Mouse (Mus musculus) neural tube, embryonic 12.5 days (tissue): ENCODE data around the gene Phyhd1. TPM values are rescaled to one million over a fixed set of nuclear protein-coding genes. Genes with fewer than 3 reads are reported as not detected.
A peak's percentile ranks its signal among the peaks of the same experiment; 100 is the strongest.

ENCODE experiments used
- ATAC-seq: fragments of 200-750 bp; cut with Nextera tagmentation; 2 replicates; pipeline ENCODE4 v1.8.0; 2017; ENCODE audit warnings: low read depth, mild to moderate bottlenecking, moderate TSS enrichment, moderate library complexity; ENCODE audit not compliant: low FRiP score
- H3K27ac ChIP-seq: fragments of 300-500 bp; sonication (generic); 2 replicates; pipeline ENCODE4 v1.5.1; 2016
- H3K27me3 ChIP-seq: fragments of 300-500 bp; sonication (generic); replicated peaks from 2 replicates; pipeline ENCODE4 v1.6.1; 2016; ENCODE audit warnings: mild to moderate bottlenecking
- H3K36me3 ChIP-seq: fragments of 300-500 bp; sonication (generic); 2 replicates; pipeline ENCODE4 v1.6.1; 2016; ENCODE audit warnings: mild to moderate bottlenecking
- H3K4me1 ChIP-seq: fragments of 300-500 bp; sonication (generic); 2 replicates; pipeline ENCODE4 v1.6.1; 2016
- H3K4me2 ChIP-seq: fragments of 300-500 bp; sonication (generic); replicated peaks from 2 replicates; pipeline ENCODE4 v1.6.1; 2016; ENCODE audit warnings: mild to moderate bottlenecking
- H3K4me3 ChIP-seq: fragments of 300-500 bp; sonication (generic); 2 replicates; pipeline ENCODE4 v1.5.1; 2016
- H3K9ac ChIP-seq: fragments of 300-500 bp; sonication (generic); 2 replicates; pipeline ENCODE4 v1.6.1; 2016; ENCODE audit warnings: mild to moderate bottlenecking
- H3K9me3 ChIP-seq: fragments of 300-500 bp; sonication (generic); 2 replicates; pipeline ENCODE4 v1.6.1; 2016; ENCODE audit warnings: mild to moderate bottlenecking
- whole genome bisulfite sequencing: fragments of 180-500 bp; shearing (Covaris S2); methylation state at CpG from one replicate; pipeline ENCODE4 v1.1.7; 2016; 5-methylcytosine and 5-hydroxymethylcytosine counted together
- polyA plus RNA-seq: library from polyadenylated mRNA; unstranded; fragments of >200 nt; fragmentation: Nextera tagmentation; extraction: Ambion mirVana; gene quantifications from 2 replicates; pipeline ENCODE4 v1.2.1, GENCODE M21; 2016

Phyhd1 gene
- polyA plus RNA-seq, 1 experiment from 2014 or later: 4.2 TPM

GRCm38 (mm10) chr2:30268371-30268770 is 2.4 kb downstream of the Phyhd1 start:
- 58% methylated on average over 4 of the region's 4 CpGs for WGBS
- no peak overlapping the region for H3K27ac ChIP-seq
- ATAC-seq: no peak

GRCm38 (mm10) chr2:30269241-30269990 is 3.4 kb downstream of the Phyhd1 start:
- ATAC-seq: no peak
- no peak overlapping the region for H3K27ac ChIP-seq
- no peak overlapping the region for H3K9ac ChIP-seq
- no peaks in the 10 kb centered on the region for H3K9me3 ChIP-seq
- H3K36me3 ChIP-seq: peaks cover 8% of the 10 kb centered on the region
- no peak overlapping the region for H3K4me3 ChIP-seq
- no peak overlapping the region for H3K4me2 ChIP-seq
- 89% methylated on average over 17 of the region's 17 CpGs for WGBS
- H3K27me3 ChIP-seq: no peaks in the 10 kb centered on the region
- peaks cover 12% of the 10 kb centered on the region for H3K4me1 ChIP-seq

More at GRCm38 (mm10) chr2:30268371-30268770, 2.4 kb downstream of the Phyhd1 start:
- Histone ChIP-seq H3K4me1 (peaks cover 12% of the 10 kb centered on the region), H3K9ac (no peak overlapping the region), H3K27me3 (no peaks in the 10 kb centered on the region), H3K4me3 (no peak overlapping the region), H3K36me3 (peaks cover 19% of the 10 kb centered on the region), H3K9me3 (no peaks in the 10 kb centered on the region), H3K4me2 (no peak overlapping the region)

- Histone ChIP-seq H3K4me3 (no peak overlapping the region), H3K27ac (no peak overlapping the region), H3K4me1 (peaks cover 11% of the 10 kb centered on the region), H3K9me3 (no peaks in the 10 kb centered on the region), H3K4me2 (no peak overlapping the region), H3K36me3 (0 out of 2 replicates have a peak, but pooled peaks cover 1% of the 10 kb centered on the region), H3K9ac (no peak overlapping the region), H3K27me3 (no peaks in the 10 kb centered on the region)
- 64% methylated on average over 1 of the region's 1 CpGs for WGBS
- no peak for ATAC-seq
Measured at GRCm38 (mm10) chr2:30270134-30270533, 4.1 kb downstream of the Phyhd1 start.

GRCm38 (mm10) chr2:30280743-30281142 is 14.7 kb downstream of the Phyhd1 start, which contains the start of gene Gm28038:
Gene Gm28038 (plus strand): TSS chr2:30281043.
- Histone ChIP-seq H3K4me1 (peaks cover 11% of the 10 kb centered on the region), H3K36me3 (peaks cover 6% of the 10 kb centered on the region; the same call in 1 of the 2 replicates), H3K9me3 (no peaks in the 10 kb centered on the region), H3K4me2 (no peak within 1 kb of the TSS), H3K27ac (no peak within 1 kb of the TSS), H3K4me3 (no peak within 1 kb of the TSS), H3K9ac (0 out of 2 replicates have a peak within 1 kb of the TSS, but pooled peaks have one; percentile 3), H3K27me3 (no peaks in the 10 kb centered on the region)
- 94% methylated on average over 11 of the region's 11 CpGs for WGBS
- ATAC-seq: no peak

- peaks cover 12% of the 10 kb centered on the region for H3K4me1 ChIP-seq
- H3K27ac ChIP-seq: no peak overlapping the region
- no peaks in the 10 kb centered on the region for H3K9me3 ChIP-seq
- peaks cover 6% of the 10 kb centered on the region; the same call in 1 of the 2 replicates for H3K36me3 ChIP-seq
- ATAC-seq: no peak
- WGBS: 78% methylated on average over 3 of the region's 3 CpGs
- H3K4me3 ChIP-seq: no peak overlapping the region
- H3K27me3 ChIP-seq: no peaks in the 10 kb centered on the region
- no peak overlapping the region for H3K4me2 ChIP-seq
- H3K9ac ChIP-seq: no peak overlapping the region
Measured at GRCm38 (mm10) chr2:30281651-30282050, 15.6 kb downstream of the Phyhd1 start.

GRCm38 (mm10) chr2:30283193-30283592 is 17.2 kb downstream of the Phyhd1 start:
- Histone ChIP-seq H3K4me3 (no peak overlapping the region), H3K4me2 (no peak overlapping the region), H3K36me3 (peaks cover under 1% of the 10 kb centered on the region; the same call in 1 of the 2 replicates), H3K4me1 (peaks cover 23% of the 10 kb centered on the region), H3K27ac (no peak overlapping the region), H3K27me3 (no peaks in the 10 kb centered on the region), H3K9ac (no peak overlapping the region), H3K9me3 (no peaks in the 10 kb centered on the region)
- 92% methylated on average over 2 of the region's 2 CpGs for WGBS
- ATAC-seq: no peak

GRCm38 (mm10) chr2:30285004-30285403 is 19.0 kb downstream of the Phyhd1 start:
- ATAC-seq: no peak
- Histone ChIP-seq H3K27ac (no peak overlapping the region), H3K9ac (0 out of 2 replicates have a peak overlapping the region, but pooled peaks have one; percentile 88), H3K9me3 (no peaks in the 10 kb centered on the region), H3K4me3 (peak overlapping the region; percentile 96; the same call in 1 of the 2 replicates), H3K4me2 (peak overlapping the region; percentile 98), H3K4me1 (peaks cover 23% of the 10 kb centered on the region), H3K36me3 (peaks cover 3% of the 10 kb centered on the region; the same call in 1 of the 2 replicates), H3K27me3 (no peaks in the 10 kb centered on the region)
- 89% methylated on average over 5 of the region's 5 CpGs for WGBS

GRCm38 (mm10) chr2:30285416-30286181 is 19.6 kb downstream of the Phyhd1 start:
- peak; percentile 78 for ATAC-seq
- Histone ChIP-seq H3K9me3 (no peaks in the 10 kb centered on the region), H3K9ac (peak overlapping the region; percentile 88), H3K4me1 (peaks cover 23% of the 10 kb centered on the region), H3K4me2 (peak overlapping the region; percentile 98), H3K36me3 (peaks cover 7% of the 10 kb centered on the region; the same call in 1 of the 2 replicates), H3K4me3 (peak overlapping the region; percentile 96), H3K27ac (no peak overlapping the region), H3K27me3 (no peaks in the 10 kb centered on the region)
- 18% methylated on average over 38 of the region's 38 CpGs for WGBS

- ATAC-seq: peak; percentile 89
- H3K36me3 ChIP-seq: peaks cover 8% of the 10 kb centered on the region; the same call in 1 of the 2 replicates
- H3K27ac ChIP-seq: peak within 1 kb of the TSS; percentile 48
- peak within 1 kb of the TSS; percentile 98 for H3K4me2 ChIP-seq
- peak within 1 kb of the TSS; percentile 88 for H3K9ac ChIP-seq
- WGBS: under 1% methylated on average over 68 of the region's 68 CpGs
- H3K27me3 ChIP-seq: no peaks in the 10 kb centered on the region
- H3K9me3 ChIP-seq: no peaks in the 10 kb centered on the region
- H3K4me3 ChIP-seq: peak within 1 kb of the TSS; percentile 96
- peaks cover 23% of the 10 kb centered on the region for H3K4me1 ChIP-seq
Measured at GRCm38 (mm10) chr2:30286192-30287026, 20.4 kb downstream of the Phyhd1 start, which contains the start of the genes Dolk and Nup188. Gene Dolk (minus strand): TSS chr2:30286334. Gene Nup188 (plus strand): TSS chr2:30286397.

GRCm38 (mm10) chr2:30287027-30287373 is 21.0 kb downstream of the Phyhd1 start:
- no peak for ATAC-seq
- H3K4me1 ChIP-seq: peaks cover 23% of the 10 kb centered on the region
- peaks cover 8% of the 10 kb centered on the region; the same call in 1 of the 2 replicates for H3K36me3 ChIP-seq
- H3K27ac ChIP-seq: no peak overlapping the region
- peak overlapping the region; percentile 96 for H3K4me3 ChIP-seq
- WGBS: under 1% methylated on average over 10 of the region's 10 CpGs
- peak overlapping the region; percentile 98 for H3K4me2 ChIP-seq
- peak overlapping the region; percentile 88 for H3K9ac ChIP-seq
- H3K9me3 ChIP-seq: no peaks in the 10 kb centered on the region
- no peaks in the 10 kb centered on the region for H3K27me3 ChIP-seq

- H3K9me3 ChIP-seq: no peaks in the 10 kb centered on the region
Measured at GRCm38 (mm10) chr2:30299525-30299924, 33.5 kb downstream of the Phyhd1 start.

More at GRCm38 (mm10) chr2:30299525-30299924, 33.5 kb downstream of the Phyhd1 start:
- 85% methylated on average over 3 of the region's 3 CpGs for WGBS
- Histone ChIP-seq H3K27ac (no peak overlapping the region), H3K4me3 (no peak overlapping the region), H3K4me2 (no peak overlapping the region), H3K36me3 (peaks cover 75% of the 10 kb centered on the region), H3K4me1 (no peaks in the 10 kb centered on the region), H3K27me3 (no peaks in the 10 kb centered on the region), H3K9ac (no peak overlapping the region)
- no peak for ATAC-seq
